ENCODE assay signal across 8 mouse cellular contexts in the genomic region with DNA sequence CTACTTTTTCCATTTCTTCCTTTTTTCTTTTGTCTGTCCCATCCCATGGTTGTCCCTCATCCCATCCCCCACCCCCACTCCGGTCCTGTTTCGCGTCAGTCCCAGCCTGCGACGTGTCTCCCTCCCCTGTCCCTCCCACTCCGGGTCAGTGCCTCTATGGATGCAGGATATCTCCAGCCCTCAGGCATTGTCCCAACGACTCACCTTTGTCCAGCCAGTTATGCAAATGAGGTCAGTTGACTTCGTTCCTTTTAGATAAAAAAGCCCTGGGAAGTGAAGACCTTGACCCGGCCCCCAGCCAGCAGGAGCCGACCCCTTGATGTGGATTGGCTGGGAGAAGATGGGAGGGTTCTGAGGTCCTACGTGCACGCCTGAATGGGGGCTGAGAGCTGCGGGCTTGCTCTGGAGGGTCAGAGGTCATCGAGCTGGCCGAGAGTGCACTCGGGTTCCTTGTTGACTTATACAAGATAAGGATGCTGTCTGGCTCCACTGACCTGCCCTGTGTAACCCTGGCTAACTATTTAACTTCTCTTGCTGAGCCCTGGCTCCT. TPM values are rescaled to one million over a fixed set of nuclear protein-coding genes. Genes with fewer than 3 reads are reported as not detected.
DNase-seq lines count a peak whose midpoint lies in the region; ATAC-seq lines count a peak whose summit lies in the region.

No protein-coding gene starts in this region.

- no peaks in the 10 kb centered on the region for H3K9me3 ChIP-seq in heart, embryonic 13.5 days
- no peaks in the 10 kb centered on the region for H3K9me3 ChIP-seq in embryonic facial prominence, embryonic 15.5 days (replicated peaks)

- H3K27ac ChIP-seq in heart, embryonic 13.5 days (replicated peaks) = peak overlapping the region; percentile 51; the same call in 1 of the 2 replicates
- no peak overlapping the region for H3K27ac ChIP-seq in embryonic facial prominence, embryonic 15.5 days (replicated peaks)

- peaks cover 14% of the 10 kb centered on the region for H3K36me3 ChIP-seq in heart, embryonic 13.5 days
- peaks cover 9% of the 10 kb centered on the region; the same call in 1 of the 2 replicates for H3K36me3 ChIP-seq in embryonic facial prominence, embryonic 15.5 days

- H3K4me3 ChIP-seq in heart, embryonic 13.5 days = peak overlapping the region; percentile 50
- H3K4me3 ChIP-seq in embryonic facial prominence, embryonic 15.5 days (replicated peaks) = peak overlapping the region; percentile 40

- peak overlapping the region; percentile 73 for H3K9ac ChIP-seq in heart, embryonic 13.5 days
- peak overlapping the region; percentile 9; the same call in 1 of the 2 replicates for H3K9ac ChIP-seq in embryonic facial prominence, embryonic 15.5 days

- WGBS in heart, embryonic 13.5 days = 1% methylated on average over 16 of the region's 16 CpGs
- WGBS in embryonic facial prominence, embryonic 15.5 days = 2% methylated on average over 16 of the region's 16 CpGs

- H3K4me1 ChIP-seq in heart, embryonic 13.5 days = peaks cover 18% of the 10 kb centered on the region
- peaks cover 14% of the 10 kb centered on the region for H3K4me1 ChIP-seq in embryonic facial prominence, embryonic 15.5 days

- ATAC-seq in heart, embryonic 13.5 days (ENCODE audit: extremely low read depth, insufficient number of reproducible peaks, low FRiP score, low TSS enrichment) = peak; percentile 70
- no peak for ATAC-seq in embryonic facial prominence, embryonic 15.5 days (ENCODE audit: insufficient number of reproducible peaks, low FRiP score, low TSS enrichment, low read depth)
- ATAC-seq in megakaryocyte-erythroid progenitor cell, adult 5-6 weeks (replicated peaks; ENCODE audit: low FRiP score, low TSS enrichment, poor library complexity, severe bottlenecking) = peak; percentile 55

- H3K4me2 ChIP-seq in heart, embryonic 13.5 days = peak overlapping the region; percentile 74
- peak overlapping the region; percentile 52 for H3K4me2 ChIP-seq in embryonic facial prominence, embryonic 15.5 days (replicated peaks)

- DNase-seq in heart, adult 18-20 months = no peak
- DNase-seq in kidney, adult 8-10 months = peak; percentile 5 to 35
- no peak for DNase-seq in ovary, postnatal 14 days (ENCODE audit: low spot score)
- no peak for DNase-seq in adrenal gland, adult 18-20 months (ENCODE audit: low spot score in 2 of 2)
- DNase-seq in left cerebral cortex, adult 8-10 months (ENCODE audit: low spot score in 2 of 2) = no peak

- no peaks in the 10 kb centered on the region for H3K27me3 ChIP-seq in heart, embryonic 13.5 days (replicated peaks)
- H3K27me3 ChIP-seq in embryonic facial prominence, embryonic 15.5 days = no peaks in the 10 kb centered on the region

RNA-seq across cellular contexts. Expression of gene Sap18b, which starts 8.4 kb away (rescaled TPM):
- 255 and 274 TPM in 2 replicates for polyA plus RNA-seq in heart, embryonic 13.5 days (2015; fragmentation: Nextera tagmentation; extraction: Ambion mirVana)
- 10 to 100 TPM; 90.8 to 97.5 TPM for total RNA-seq in heart, adult 18-20 months (2021)
- 311 and 322 TPM in 2 replicates for polyA plus RNA-seq in embryonic facial prominence, embryonic 15.5 days (2015; fragmentation: Nextera tagmentation; extraction: Ambion mirVana)
- 91.4 and 188 TPM in 2 replicates for total RNA-seq in megakaryocyte-erythroid progenitor cell, adult 5-6 weeks (2014; fragmentation: Nextera tagmentation)
- total RNA-seq in megakaryocyte-erythroid progenitor cell, adult 5-6 weeks (2017) = 427 and 618 TPM in 2 replicates
- 100 to 1,000 TPM; 163 to 197 TPM for total RNA-seq in adrenal gland, adult 18-20 months (2021)
- 10 to 100 TPM; 45.9 to 88.1 (median 66.7) TPM for total RNA-seq in left cerebral cortex, adult 8-10 months (2022)

RNA-seq across cellular contexts. Expression of gene Slc38a7, which starts 19.8 kb away (rescaled TPM):
- polyA plus RNA-seq in heart, embryonic 13.5 days (2015; fragmentation: Nextera tagmentation; extraction: Ambion mirVana) = 11.7 and 12.4 TPM in 2 replicates
- 10 to 100 TPM; 10.7 to 11.3 TPM for total RNA-seq in heart, adult 18-20 months (2021)
- polyA plus RNA-seq in embryonic facial prominence, embryonic 15.5 days (2015; fragmentation: Nextera tagmentation; extraction: Ambion mirVana) = 13.8 and 17.2 TPM in 2 replicates
- 10.0 and 13.4 TPM in 2 replicates for total RNA-seq in megakaryocyte-erythroid progenitor cell, adult 5-6 weeks (2014; fragmentation: Nextera tagmentation)
- 6.2 and 13.1 TPM in 2 replicates for total RNA-seq in megakaryocyte-erythroid progenitor cell, adult 5-6 weeks (2017)
- total RNA-seq in adrenal gland, adult 18-20 months (2021) = 10 to 100 TPM; 13.3 to 20.4 TPM
- 10 to 100 TPM; 22.7 to 27.9 (median 25.4) TPM for total RNA-seq in left cerebral cortex, adult 8-10 months (2022)

RNA-seq across cellular contexts. Expression of gene Cnot1, which starts 26.2 kb away (rescaled TPM):
- polyA plus RNA-seq in heart, embryonic 13.5 days (2015; fragmentation: Nextera tagmentation; extraction: Ambion mirVana) = 42.8 and 47.4 TPM in 2 replicates
- total RNA-seq in heart, adult 18-20 months (2021) = 100 to 1,000 TPM in 1 of 2 experiments, 10 to 100 TPM in 1; 99.8 to 110 TPM
- polyA plus RNA-seq in embryonic facial prominence, embryonic 15.5 days (2015; fragmentation: Nextera tagmentation; extraction: Ambion mirVana) = 49.6 and 52.4 TPM in 2 replicates
- total RNA-seq in megakaryocyte-erythroid progenitor cell, adult 5-6 weeks (2014; fragmentation: Nextera tagmentation) = 278 and 316 TPM in 2 replicates
- 133 and 217 TPM in 2 replicates for total RNA-seq in megakaryocyte-erythroid progenitor cell, adult 5-6 weeks (2017)
- total RNA-seq in adrenal gland, adult 18-20 months (2021) = 100 to 1,000 TPM; 119 to 147 TPM
- 100 to 1,000 TPM; 113 to 140 (median 126) TPM for total RNA-seq in left cerebral cortex, adult 8-10 months (2022)

RNA-seq across cellular contexts. Expression of gene Got2, which starts 54.8 kb away (rescaled TPM):
- polyA plus RNA-seq in heart, embryonic 13.5 days (2015; fragmentation: Nextera tagmentation; extraction: Ambion mirVana) = 322 and 326 TPM in 2 replicates
- 100 to 1,000 TPM; 729 to 736 TPM for total RNA-seq in heart, adult 18-20 months (2021)
- polyA plus RNA-seq in embryonic facial prominence, embryonic 15.5 days (2015; fragmentation: Nextera tagmentation; extraction: Ambion mirVana) = 137 and 145 TPM in 2 replicates
- 209 and 215 TPM in 2 replicates for total RNA-seq in megakaryocyte-erythroid progenitor cell, adult 5-6 weeks (2014; fragmentation: Nextera tagmentation)
- total RNA-seq in megakaryocyte-erythroid progenitor cell, adult 5-6 weeks (2017) = 106 and 141 TPM in 2 replicates
- total RNA-seq in adrenal gland, adult 18-20 months (2021) = 100 to 1,000 TPM; 103 to 127 TPM
- 100 to 1,000 TPM; 236 to 256 (median 250) TPM for total RNA-seq in left cerebral cortex, adult 8-10 months (2022)

Comparison
In these comparisons a context has a peak if more than half of its experiments do, and no peak if none do; other contexts are left out.
1. DNase-seq: peak in kidney, adult 8-10 months (2 of 2); none in heart, adult 18-20 months (0 of 2), ovary, postnatal 14 days (single experiment), adrenal gland, adult 18-20 months (0 of 2) and left cerebral cortex, adult 8-10 months (0 of 2).